Mouse (Mus musculus) embryo, embryonic 11 days (tissue): ENCODE results near the gene Rnf167.

Source experiments
- DNase-seq: peaks from one replicate; pipeline ENCODE4 v3.0.0-alpha.2; 2015

Gene Rnf167

GRCm38 (mm10) chr11:70678576-70678975, 31.5 kb downstream of the Rnf167 start:
- DNase-seq = no peak

GRCm38 (mm10) chr11:70679361-70679760, 32.3 kb downstream of the Rnf167 start:
- DNase-seq = no peak

- no peak for DNase-seq
Measured at GRCm38 (mm10) chr11:70679894-70680293, 32.9 kb downstream of the Rnf167 start.

DNA sequence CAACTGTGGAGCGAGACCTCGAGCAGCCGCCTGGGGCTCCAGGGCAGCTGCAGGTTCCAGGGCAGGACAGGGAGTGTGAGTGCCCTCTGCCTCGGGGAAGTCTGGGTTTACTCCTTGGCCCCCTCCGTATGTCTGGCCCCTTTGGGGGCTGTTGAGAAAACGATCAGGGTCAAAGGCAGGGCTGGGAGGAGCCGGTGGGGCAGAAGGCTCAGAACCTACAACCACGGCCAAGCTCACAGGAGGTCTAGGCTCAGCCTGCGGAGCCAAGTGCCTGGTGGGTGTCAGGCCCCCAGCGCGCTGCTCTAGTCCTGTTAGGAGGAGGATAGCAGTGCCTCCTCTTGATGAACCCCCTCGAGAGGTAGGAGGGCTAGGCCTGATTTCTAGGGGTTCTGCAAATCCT, 34.1 kb downstream of the Rnf167 start:
- no peak for DNase-seq

DNA sequence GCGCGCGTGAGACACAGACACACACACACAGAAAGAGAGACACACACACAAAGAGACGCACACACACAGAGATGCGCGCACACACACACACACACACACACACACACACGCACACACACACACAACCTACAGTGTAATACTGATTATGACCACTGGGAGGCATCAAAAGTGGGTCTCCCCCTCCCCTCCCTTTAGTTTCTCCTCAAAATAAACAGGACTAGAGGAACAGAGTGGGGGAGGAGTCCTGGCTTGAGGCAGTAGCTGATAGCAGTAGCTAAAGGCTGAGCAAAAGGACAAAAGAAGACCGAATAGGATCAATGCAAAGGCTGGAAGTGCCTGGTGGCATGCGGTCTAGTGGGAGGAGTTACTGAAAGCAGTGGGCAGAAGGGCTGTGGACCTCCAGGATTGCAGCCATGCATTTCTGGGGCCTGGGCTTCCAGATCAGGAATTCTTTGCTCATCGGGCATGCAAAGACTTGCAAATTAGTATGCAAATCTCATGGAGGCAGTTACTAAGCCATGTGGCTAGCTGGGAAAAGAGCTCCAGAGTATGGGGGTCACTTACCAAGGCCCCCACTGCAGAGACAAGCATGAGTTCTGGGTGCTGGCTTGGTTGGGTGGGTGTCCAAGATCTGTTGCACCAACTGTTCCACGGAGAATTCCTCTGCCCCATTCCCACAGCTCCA, 35.0 kb downstream of the Rnf167 start:
- DNase-seq = peak; percentile 86

- no peak for DNase-seq
Measured at GRCm38 (mm10) chr11:70683640-70684039, 36.6 kb downstream of the Rnf167 start.

GRCm38 (mm10) chr11:70686901-70687566, 40.0 kb downstream of the Rnf167 start:
- DNase-seq = peak; percentile 64

- peak; percentile 94 for DNase-seq
Measured at GRCm38 (mm10) chr11:70687601-70688199, 40.7 kb downstream of the Rnf167 start, which contains the start of gene Camta2. Camta2 (minus strand) TSS chr11:70688105.

- no peak for DNase-seq
Measured at GRCm38 (mm10) chr11:70688372-70688771, 41.3 kb downstream of the Rnf167 start.

DNA sequence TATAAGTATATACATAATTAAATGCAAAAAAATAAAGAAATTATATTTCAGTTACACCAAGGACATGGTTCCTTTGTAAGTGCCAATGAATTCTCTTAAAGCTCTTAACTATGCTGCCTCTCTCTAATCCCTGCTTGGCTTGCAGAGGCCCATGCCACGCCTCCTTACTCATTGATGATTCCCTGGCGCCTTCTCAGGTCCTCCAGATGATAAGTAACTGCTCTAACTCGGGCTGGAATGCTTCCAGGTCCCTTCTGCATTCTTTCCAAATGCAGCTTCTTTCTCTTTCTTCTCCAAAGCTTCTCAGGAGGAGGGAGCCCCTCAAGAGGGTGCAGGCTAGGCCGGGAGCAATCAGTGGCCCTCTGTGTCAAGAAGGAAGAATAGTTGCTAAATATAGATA, 42.5 kb downstream of the Rnf167 start:
- no peak for DNase-seq

GRCm38 (mm10) chr11:70693504-70693903, 46.5 kb downstream of the Rnf167 start:
- no peak for DNase-seq

DNA sequence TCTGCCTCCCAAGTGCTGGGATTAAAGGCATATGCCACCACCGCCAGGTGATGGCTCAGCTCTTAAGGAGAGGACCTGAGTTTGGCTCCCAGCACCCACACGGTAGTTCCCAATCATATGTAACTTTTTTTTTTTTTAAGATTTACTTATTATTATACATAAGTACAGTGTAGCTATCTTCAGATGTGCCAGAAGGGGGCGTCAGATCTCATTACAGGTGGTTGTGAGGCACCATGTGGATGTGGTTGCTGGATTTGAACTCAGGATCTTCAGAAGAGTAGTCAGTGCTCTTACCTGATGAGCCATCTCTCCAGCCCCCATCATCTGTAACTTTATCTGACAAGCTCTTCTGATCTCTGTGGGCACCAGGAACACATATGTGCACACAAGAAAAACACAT, 50.3 kb downstream of the Rnf167 start:
- DNase-seq = no peak

- DNase-seq = no peak
Measured at GRCm38 (mm10) chr11:70699051-70699450, 52.0 kb downstream of the Rnf167 start.

GRCm38 (mm10) chr11:70699722-70700556, 52.9 kb downstream of the Rnf167 start, which contains the start of the genes Inca1 and Kif1c:
Inca1 (minus strand) TSS chr11:70700155.
Kif1c (plus strand) TSS chr11:70700548.
- peak; percentile 93 for DNase-seq

DNA sequence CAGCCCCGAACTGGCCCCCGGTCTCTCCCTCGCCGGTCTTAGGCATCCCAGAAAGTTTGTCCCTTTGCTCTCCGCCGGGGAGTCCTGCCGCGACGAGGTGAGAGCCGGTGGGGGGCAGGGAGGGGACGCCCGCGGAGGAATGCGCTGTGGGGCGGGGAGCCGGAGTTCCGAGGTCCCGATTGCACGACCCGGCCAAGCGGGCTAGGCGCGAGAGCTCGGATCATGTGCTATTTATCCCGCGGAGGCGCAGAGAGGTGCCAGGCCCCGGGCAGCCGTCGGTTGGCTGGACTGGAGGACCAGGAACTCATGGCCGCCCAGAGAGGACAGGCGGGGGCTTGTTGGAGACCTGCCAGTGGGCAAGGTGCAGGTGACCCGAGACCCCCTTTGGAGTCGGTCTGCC, 53.6 kb downstream of the Rnf167 start:
- peak; percentile 64 for DNase-seq
